Mouse (Mus musculus): ENCODE measurements at regions not wholly inside any gene's neighbourhood (a gene's known extent, or its start where the extent isn't known, plus 50 kb on each side); places are given as distances from the start of the nearest gene placed in this dataset.

- no peaks in the 10 kb centered on the region for H3K79me3 ChIP-seq (ENCODE audit: low read depth)
- no peak overlapping the region for H3ac ChIP-seq (ENCODE audit: control insufficient read depth, insufficient read length, low read depth)
- H3K27me3 ChIP-seq (ENCODE audit: control insufficient read depth, insufficient read depth, insufficient read length), result no peaks in the 10 kb centered on the region
- TF ChIP-seq CTCF (IDR thresholded peaks at IDR 0.05; ENCODE audit: control insufficient read depth, insufficient read depth, insufficient read length) (no peak), USF1 (IDR thresholded peaks at IDR 0.05; ENCODE audit: low read depth) (no peak), FOSL1 (IDR thresholded peaks at IDR 0.05; ENCODE audit: insufficient read depth, low read length, poor library complexity, severe bottlenecking) (no peak), CEBPB (IDR thresholded peaks at IDR 0.05; ENCODE audit: low read depth) (no peak), MAX (IDR thresholded peaks at IDR 0.05) (no peak), MYOG (IDR thresholded peaks at IDR 0.05; ENCODE audit: control insufficient read depth, extremely low read depth, insufficient read length) (no peak), MYOD1 (IDR thresholded peaks at IDR 0.05; ENCODE audit: control insufficient read depth, insufficient read length, low read depth) (no peak)
- no peak overlapping the region for H3K4me3 ChIP-seq (ENCODE audit: insufficient read depth, poor library complexity, severe bottlenecking)
- no peaks in the 10 kb centered on the region for H3K36me3 ChIP-seq (ENCODE audit: control insufficient read depth, insufficient read depth)
- H3K79me2 ChIP-seq (ENCODE audit: control insufficient read depth, insufficient read depth), result no peaks in the 10 kb centered on the region
Measured at GRCm38 (mm10) chr7:136213962-136214308, 497.8 kb upstream of the Mki67 start.

GRCm38 (mm10) chr7:136214415-136214814 lies 498.3 kb upstream of the Mki67 start:
- H3K36me3 ChIP-seq (ENCODE audit: control insufficient read depth, insufficient read depth), result no peaks in the 10 kb centered on the region
- TF ChIP-seq MYOD1 (IDR thresholded peaks at IDR 0.05; ENCODE audit: control insufficient read depth, insufficient read length, low read depth), result no peak
- TF ChIP-seq CEBPB (IDR thresholded peaks at IDR 0.05; ENCODE audit: low read depth), result no peak
- TF ChIP-seq FOSL1 (IDR thresholded peaks at IDR 0.05; ENCODE audit: insufficient read depth, low read length, poor library complexity, severe bottlenecking), result no peak
- no peak for TF ChIP-seq USF1 (IDR thresholded peaks at IDR 0.05; ENCODE audit: low read depth)
- TF ChIP-seq CTCF (IDR thresholded peaks at IDR 0.05; ENCODE audit: control insufficient read depth, insufficient read depth, insufficient read length), result no peak
- TF ChIP-seq MAX (IDR thresholded peaks at IDR 0.05), result no peak
- no peak for TF ChIP-seq MYOG (IDR thresholded peaks at IDR 0.05; ENCODE audit: control insufficient read depth, extremely low read depth, insufficient read length)
- H3ac ChIP-seq (ENCODE audit: control insufficient read depth, insufficient read length, low read depth), result no peak overlapping the region
- H3K27me3 ChIP-seq (ENCODE audit: control insufficient read depth, insufficient read depth, insufficient read length), result no peaks in the 10 kb centered on the region
- no peak overlapping the region for H3K4me3 ChIP-seq (ENCODE audit: insufficient read depth, poor library complexity, severe bottlenecking)
- H3K79me2 ChIP-seq (ENCODE audit: control insufficient read depth, insufficient read depth), result no peaks in the 10 kb centered on the region
- H3K79me3 ChIP-seq (ENCODE audit: low read depth), result no peaks in the 10 kb centered on the region

GRCm38 (mm10) chr7:136216734-136217133 lies 500.6 kb upstream of the Mki67 start:
- Histone ChIP-seq H3K79me2 (ENCODE audit: control insufficient read depth, insufficient read depth) (no peaks in the 10 kb centered on the region), H3K36me3 (ENCODE audit: control insufficient read depth, insufficient read depth) (no peaks in the 10 kb centered on the region), H3K27me3 (ENCODE audit: control insufficient read depth, insufficient read depth, insufficient read length) (no peaks in the 10 kb centered on the region), H3K79me3 (ENCODE audit: low read depth) (no peaks in the 10 kb centered on the region), H3K4me3 (ENCODE audit: insufficient read depth, poor library complexity, severe bottlenecking) (no peak overlapping the region), H3ac (ENCODE audit: control insufficient read depth, insufficient read length, low read depth) (no peak overlapping the region)
- TF ChIP-seq CTCF (IDR thresholded peaks at IDR 0.05; ENCODE audit: control insufficient read depth, insufficient read depth, insufficient read length), result no peak

- H3K79me3 ChIP-seq (ENCODE audit: low read depth), result no peaks in the 10 kb centered on the region
- H3K36me3 ChIP-seq (ENCODE audit: control insufficient read depth, insufficient read depth), result no peaks in the 10 kb centered on the region
- no peaks in the 10 kb centered on the region for H3K79me2 ChIP-seq (ENCODE audit: control insufficient read depth, insufficient read depth)
- H3ac ChIP-seq (ENCODE audit: control insufficient read depth, insufficient read length, low read depth), result no peak overlapping the region
- H3K4me3 ChIP-seq (ENCODE audit: insufficient read depth, poor library complexity, severe bottlenecking), result no peak overlapping the region
- TF ChIP-seq CTCF (IDR thresholded peaks at IDR 0.05; ENCODE audit: control insufficient read depth, insufficient read depth, insufficient read length), result no peak
- no peaks in the 10 kb centered on the region for H3K27me3 ChIP-seq (ENCODE audit: control insufficient read depth, insufficient read depth, insufficient read length)
Measured at GRCm38 (mm10) chr7:136219564-136220244, 503.5 kb upstream of the Mki67 start.

GRCm38 (mm10) chr7:136220245-136221167 lies 504.3 kb upstream of the Mki67 start:
- Histone ChIP-seq H3K4me3 (ENCODE audit: insufficient read depth, poor library complexity, severe bottlenecking) (no peak overlapping the region), H3K79me2 (ENCODE audit: control insufficient read depth, insufficient read depth) (no peaks in the 10 kb centered on the region), H3K36me3 (ENCODE audit: control insufficient read depth, insufficient read depth) (no peaks in the 10 kb centered on the region), H3K27me3 (ENCODE audit: control insufficient read depth, insufficient read depth, insufficient read length) (no peaks in the 10 kb centered on the region), H3ac (ENCODE audit: control insufficient read depth, insufficient read length, low read depth) (no peak overlapping the region), H3K79me3 (ENCODE audit: low read depth) (no peaks in the 10 kb centered on the region)
- TF ChIP-seq CTCF (IDR thresholded peaks at IDR 0.05; ENCODE audit: control insufficient read depth, insufficient read depth, insufficient read length) (no peak), MYOD1 (IDR thresholded peaks at IDR 0.05; ENCODE audit: control insufficient read depth, insufficient read length, low read depth) (no peak), FOSL1 (IDR thresholded peaks at IDR 0.05; ENCODE audit: insufficient read depth, low read length, poor library complexity, severe bottlenecking) (no peak), MAX (IDR thresholded peaks at IDR 0.05) (no peak), USF1 (IDR thresholded peaks at IDR 0.05; ENCODE audit: low read depth) (no peak), CEBPB (IDR thresholded peaks at IDR 0.05; ENCODE audit: low read depth) (no peak), MYOG (IDR thresholded peaks at IDR 0.05; ENCODE audit: control insufficient read depth, extremely low read depth, insufficient read length) (no peak)

GRCm38 (mm10) chr7:136221620-136222019 lies 505.5 kb upstream of the Mki67 start:
- no peak for TF ChIP-seq CTCF (IDR thresholded peaks at IDR 0.05; ENCODE audit: control insufficient read depth, insufficient read depth, insufficient read length)
- TF ChIP-seq MAX (IDR thresholded peaks at IDR 0.05), result no peak
- TF ChIP-seq USF1 (IDR thresholded peaks at IDR 0.05; ENCODE audit: low read depth), result no peak
- TF ChIP-seq MYOG (IDR thresholded peaks at IDR 0.05; ENCODE audit: control insufficient read depth, extremely low read depth, insufficient read length), result no peak
- no peak for TF ChIP-seq FOSL1 (IDR thresholded peaks at IDR 0.05; ENCODE audit: insufficient read depth, low read length, poor library complexity, severe bottlenecking)
- TF ChIP-seq MYOD1 (IDR thresholded peaks at IDR 0.05; ENCODE audit: control insufficient read depth, insufficient read length, low read depth), result no peak
- no peak overlapping the region for H3K4me3 ChIP-seq (ENCODE audit: insufficient read depth, poor library complexity, severe bottlenecking)
- H3K27me3 ChIP-seq (ENCODE audit: control insufficient read depth, insufficient read depth, insufficient read length), result no peaks in the 10 kb centered on the region
- H3K79me2 ChIP-seq (ENCODE audit: control insufficient read depth, insufficient read depth), result no peaks in the 10 kb centered on the region
- H3K36me3 ChIP-seq (ENCODE audit: control insufficient read depth, insufficient read depth), result no peaks in the 10 kb centered on the region
- H3ac ChIP-seq (ENCODE audit: control insufficient read depth, insufficient read length, low read depth), result no peak overlapping the region
- no peaks in the 10 kb centered on the region for H3K79me3 ChIP-seq (ENCODE audit: low read depth)
